Mouse (Mus musculus): Measurements from ENCODE around the gene Msln. TPM values are rescaled to one million over a fixed set of nuclear protein-coding genes. Genes with fewer than 3 reads are reported as not detected.

Msln gene
- 11.1 and 29.7 TPM in 2 replicates for polyA plus RNA-seq (2012; rRNA removed)

DNA sequence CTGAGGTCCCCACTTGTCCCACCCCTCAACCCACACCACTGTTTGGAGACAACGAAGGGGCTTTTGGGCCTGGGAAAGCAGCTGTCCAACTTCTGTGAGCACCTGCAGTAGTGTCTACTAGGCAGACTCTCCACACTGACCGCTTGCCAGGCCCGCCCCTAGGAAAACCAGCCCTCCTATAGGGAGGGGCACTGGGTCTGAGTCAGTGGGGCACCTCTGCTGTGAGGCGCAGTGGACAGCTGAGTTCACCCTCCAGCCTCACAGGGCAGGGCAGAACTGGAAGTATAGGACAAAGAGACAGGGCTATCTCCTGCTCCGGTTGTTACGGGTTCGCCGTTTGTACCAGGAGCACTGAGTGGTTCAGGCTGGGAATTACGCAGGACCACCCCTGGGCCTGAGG is at the start of gene Msln:
TSS of gene Msln (minus strand) at position 138 of the 400 bp plus-strand sequence.
- DNase-seq (ENCODE audit: low spot score): no peak

DNA sequence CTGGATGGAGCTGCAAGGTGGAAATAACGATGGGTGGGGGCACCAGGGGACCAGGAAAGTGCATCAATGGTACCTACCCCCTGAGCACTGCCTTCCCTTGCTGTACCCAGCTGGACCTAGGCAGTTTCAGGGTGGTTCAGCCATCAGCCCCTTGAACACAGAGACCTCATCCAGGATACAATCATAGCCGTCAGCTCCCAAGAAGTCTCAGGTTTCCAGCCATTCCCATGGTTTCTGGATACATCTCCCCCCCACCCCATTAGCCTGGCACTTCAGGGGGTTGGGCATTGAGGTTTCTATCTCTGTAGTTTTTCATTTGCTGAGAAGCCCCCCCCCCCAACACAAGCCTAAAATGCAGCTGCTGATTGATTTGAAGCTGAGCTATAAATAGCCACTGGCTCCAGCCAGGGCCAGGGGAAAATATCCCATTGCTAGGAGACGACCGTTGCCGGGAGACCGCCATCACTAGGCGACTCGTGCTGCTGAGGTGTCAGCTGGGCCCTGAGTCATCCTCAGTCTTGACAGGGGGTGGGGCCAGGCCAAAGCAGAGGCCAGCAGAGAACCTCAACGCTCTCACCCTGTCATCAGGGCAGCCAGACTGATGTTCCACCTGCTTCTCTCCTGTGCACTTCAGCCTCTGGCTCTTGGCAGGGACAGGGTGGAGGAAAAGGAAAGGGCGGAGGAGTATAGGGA is 48.8 kb upstream of the Msln start:
- no peak for DNase-seq (ENCODE audit: low spot score)

DNA sequence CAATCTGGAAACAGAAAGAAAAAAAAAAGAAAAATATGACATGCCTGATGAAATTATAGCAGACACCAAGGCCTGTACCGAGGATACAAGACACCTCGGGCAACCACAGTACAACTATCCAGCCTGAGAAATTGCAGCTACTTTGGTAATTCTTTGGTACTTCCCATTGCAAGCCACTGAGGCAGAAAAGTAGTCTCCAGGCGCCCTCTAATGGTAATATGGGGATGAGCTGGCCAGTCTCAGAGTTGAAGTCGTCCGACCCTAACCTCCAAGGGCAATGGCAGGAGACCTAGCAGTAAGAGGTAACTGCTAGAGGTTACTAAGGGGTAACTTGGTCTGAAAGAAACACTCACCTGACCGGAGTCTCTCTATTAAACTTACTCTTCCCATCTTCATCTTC is 46.9 kb upstream of the Msln start:
- DNase-seq (ENCODE audit: low spot score): no peak

DNA sequence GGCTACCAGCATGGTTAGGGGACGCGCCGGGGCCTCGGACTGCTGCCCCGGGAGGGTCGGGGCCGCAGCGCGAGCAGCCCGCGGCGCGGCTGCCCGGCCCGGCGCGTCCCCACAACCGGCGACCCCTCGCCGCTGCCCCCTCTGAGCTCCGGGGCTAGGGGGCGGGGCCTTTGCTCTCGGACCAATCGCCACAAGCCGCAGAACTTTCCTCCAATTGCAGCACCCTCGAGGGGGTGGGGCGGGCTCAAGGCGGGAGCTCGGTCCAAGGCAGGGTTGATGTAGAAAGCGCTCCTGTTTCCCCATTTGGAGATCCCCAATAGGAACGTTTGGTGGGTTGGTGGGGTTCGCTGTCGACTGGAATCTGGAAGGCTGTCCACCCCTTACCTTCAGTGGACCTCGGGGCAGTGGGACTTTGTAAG is 42.8 kb upstream of the Msln start, which contains the start of gene Metrn:
TSS of gene Metrn (minus strand) at position 186 of the 419 bp plus-strand sequence.
- peak; percentile 67 for DNase-seq (ENCODE audit: low spot score)

DNA sequence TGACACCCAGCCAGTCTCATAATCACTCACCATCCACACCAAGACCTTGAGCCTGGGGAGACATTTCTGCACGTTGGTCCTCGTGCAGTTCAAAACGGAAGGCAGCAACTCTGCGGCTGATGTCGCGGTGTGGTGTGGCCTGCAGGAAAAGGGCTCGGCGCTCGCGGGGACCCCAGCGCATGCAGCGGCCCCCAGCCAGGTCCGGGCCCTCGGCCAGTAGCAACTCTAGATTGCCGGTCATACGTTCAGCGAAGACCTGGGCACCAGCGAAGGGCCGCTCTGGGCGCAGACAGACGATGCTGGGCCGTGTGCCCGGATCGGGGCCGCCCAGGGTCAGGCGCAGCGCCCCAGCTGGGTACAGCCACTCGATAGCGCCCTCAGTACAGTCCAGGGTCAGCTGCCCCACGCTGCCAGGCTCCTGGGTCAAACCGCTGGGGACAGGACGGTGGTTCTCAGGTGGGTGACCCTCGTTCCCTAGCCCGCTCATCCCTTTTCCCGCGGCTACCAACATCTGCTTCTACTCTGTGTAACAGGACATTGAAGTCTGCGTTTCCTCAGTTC is 42.1 kb upstream of the Msln start:
- no peak for DNase-seq (ENCODE audit: low spot score)

DNA sequence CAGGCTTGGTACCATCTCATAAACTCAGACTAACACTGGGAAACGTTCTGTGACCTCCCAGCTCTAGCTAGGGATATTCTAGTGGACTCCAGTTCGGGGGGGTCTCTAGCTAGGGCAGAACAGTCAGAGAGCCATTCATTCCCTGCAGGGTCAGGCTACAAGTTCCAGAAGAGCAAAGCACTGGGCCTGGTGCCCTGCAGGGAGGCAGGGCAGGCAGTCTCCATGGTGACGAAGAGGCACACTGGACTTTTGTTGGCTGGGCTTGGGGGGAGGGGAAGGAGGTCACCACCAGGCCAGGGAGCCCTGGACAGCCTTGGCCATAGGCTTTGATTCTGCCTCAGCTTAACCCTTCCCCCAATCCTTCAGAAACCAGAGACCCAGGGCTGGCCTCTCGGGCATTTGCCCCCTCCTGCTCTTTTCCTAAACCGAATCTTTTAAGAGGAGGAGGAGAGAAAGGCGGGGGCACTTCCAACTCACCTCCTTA is 41.5 kb upstream of the Msln start, which contains the start of gene AC134908.4:
TSS of gene AC134908.4 (minus strand) at position 51 of the 484 bp plus-strand sequence.
- no peak for DNase-seq (ENCODE audit: low spot score)

DNA sequence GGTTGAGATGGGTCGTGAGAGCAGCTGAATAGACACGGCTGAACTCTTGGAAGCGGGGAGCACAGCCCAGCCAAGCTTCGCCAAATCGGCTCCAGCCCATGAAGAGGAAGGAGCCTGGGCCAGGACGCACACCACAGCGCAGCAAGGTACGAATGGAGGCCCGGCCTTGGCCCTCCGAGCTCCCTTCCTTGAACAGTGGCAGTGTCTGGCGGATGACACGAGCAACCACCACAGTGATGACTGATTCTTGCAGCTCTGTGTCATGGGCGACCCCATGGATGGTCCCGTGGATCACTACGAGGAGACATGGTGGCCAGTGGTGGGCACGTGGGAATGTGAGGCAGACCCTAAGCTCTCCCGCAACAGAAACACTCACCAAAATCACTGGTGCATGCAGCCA is 40.8 kb upstream of the Msln start:
- no peak for DNase-seq (ENCODE audit: low spot score)

DNA sequence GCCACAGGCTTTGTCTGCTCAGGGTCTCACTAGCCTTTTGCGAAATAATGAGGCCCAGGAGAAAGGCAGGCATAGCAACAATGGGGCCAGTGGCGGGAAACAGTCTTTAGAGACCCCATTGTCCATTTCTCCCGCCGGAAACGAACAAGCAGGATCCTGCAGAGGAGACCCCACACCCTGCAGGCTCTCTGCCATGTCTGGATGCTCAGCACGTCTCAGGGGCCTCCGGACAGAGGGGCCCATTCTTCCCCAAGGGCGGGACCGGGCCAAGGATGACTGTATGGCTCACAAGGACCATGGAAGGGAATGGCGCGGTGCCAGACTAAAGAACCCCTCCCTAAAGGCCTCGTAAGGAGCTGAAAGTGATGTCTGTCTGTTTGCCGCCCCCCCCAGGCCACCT is 40.0 kb upstream of the Msln start:
- no peak for DNase-seq (ENCODE audit: low spot score)

DNA sequence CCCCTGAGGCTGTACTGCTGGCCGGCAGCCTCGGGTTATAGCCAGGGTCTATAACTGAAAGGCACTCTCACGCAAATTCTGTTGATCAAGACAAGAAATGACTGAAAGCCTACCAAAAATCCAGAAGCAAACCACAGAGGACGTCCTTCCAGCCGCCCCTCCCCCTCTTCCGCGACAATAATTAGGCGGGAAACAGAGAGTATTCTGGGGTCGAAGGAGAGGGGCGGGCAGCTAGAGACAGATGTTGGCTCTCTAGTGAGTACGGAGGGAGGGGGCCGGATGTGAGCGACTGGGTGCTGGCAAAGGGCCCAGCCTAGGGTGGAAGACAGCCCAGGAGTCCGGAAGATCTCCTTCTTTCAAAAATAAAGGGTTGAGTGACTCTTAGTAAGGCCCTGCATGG is 38.4 kb upstream of the Msln start, which contains the start of gene Fam173a:
TSS of gene Fam173a (minus strand) at position 287 of the 400 bp plus-strand sequence.
- DNase-seq (ENCODE audit: low spot score): no peak

DNA sequence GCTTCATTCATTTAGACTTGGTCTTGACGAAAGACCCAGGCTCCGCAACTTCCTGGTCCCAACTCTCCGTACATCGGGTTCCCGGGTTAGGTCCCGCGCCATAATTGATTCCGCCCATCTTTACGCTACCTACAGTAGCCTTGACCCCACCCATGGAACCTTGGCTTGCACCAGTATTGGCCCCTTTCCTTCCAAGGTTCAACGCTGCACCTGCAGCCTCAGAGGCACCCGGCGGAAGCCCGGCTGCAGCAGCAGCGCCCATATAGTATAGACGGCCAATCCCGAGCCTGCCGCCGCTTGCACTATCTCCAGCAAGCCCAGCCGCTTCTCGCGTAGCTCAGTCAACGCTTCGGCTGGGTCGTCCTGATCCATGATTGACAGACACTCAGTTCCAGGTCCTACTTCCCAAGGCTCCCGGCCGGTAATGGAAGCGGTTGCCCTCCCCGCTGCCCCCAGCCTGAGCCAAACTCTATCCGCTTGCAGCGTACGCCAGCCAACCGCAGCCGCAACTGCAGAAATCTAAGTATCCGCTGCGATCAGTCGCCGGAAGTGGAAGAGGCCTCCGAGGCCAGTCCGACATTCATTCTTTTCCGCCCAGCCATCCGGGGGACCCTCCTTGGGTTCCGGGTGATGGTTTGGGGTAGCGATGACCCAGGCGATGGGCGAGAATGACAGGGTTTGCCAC is 37.8 kb upstream of the Msln start:
- peak; percentile 68 for DNase-seq (ENCODE audit: low spot score)

DNA sequence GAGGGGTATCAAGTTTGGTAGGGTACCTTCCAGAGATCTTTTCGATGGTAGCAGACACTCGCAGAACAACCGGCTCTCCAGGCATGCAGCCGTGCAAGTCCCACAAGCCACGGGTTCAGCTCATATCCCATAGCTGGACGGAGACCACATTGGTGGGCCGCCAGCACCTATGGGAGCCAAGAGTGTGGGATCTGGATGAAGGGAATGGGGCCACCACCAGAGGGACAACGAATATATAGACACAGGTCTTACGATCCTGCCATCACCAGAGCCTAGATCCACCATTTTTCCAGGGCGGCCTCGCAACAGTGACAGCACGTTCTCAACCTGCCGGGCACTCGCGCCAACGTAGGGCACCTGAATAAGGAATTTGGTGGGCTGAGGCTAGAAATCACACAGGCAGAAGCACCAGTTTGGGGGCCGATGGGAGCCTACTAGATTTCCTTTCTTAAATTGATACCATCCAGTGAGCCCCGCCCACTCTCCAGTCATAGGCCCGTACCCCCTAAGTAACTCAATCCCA is 37.2 kb upstream of the Msln start:
- no peak for DNase-seq (ENCODE audit: low spot score)

DNA sequence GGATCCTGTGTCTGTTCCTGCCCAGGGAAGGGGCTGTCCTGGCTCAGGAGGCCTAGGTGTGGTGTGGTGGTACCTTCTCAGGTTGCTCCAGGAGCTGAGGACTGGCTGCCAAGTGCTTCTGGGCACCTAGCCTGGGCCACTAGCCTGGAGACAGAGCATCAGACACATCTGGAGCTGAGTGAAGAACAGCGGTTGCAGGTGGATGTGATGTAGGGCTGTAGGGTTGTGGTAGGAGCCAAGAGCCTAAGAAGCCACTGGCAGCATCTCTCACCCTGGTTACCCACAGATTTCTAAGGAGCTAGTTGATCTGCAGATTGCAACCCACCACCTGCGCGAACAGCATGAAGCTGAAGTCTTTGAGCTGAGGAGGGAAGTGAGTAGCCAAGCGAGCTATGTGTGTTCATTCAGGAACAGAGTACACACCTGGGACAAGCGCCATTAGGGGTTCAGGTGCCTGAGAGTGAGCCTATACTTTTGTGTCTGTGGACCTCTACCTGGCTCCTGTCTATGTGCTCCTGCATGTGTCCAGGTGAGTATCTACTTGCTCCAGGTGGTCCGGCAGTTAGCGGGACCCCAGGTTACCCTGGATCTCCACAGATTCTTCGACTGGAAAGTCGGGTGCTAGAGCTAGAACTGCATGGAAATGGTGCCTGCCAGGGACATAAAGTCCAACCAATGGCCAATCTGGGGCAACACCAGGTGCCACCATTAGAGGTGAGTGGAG is 32.8 kb upstream of the Msln start:
- DNase-seq (ENCODE audit: low spot score): no peak

DNA sequence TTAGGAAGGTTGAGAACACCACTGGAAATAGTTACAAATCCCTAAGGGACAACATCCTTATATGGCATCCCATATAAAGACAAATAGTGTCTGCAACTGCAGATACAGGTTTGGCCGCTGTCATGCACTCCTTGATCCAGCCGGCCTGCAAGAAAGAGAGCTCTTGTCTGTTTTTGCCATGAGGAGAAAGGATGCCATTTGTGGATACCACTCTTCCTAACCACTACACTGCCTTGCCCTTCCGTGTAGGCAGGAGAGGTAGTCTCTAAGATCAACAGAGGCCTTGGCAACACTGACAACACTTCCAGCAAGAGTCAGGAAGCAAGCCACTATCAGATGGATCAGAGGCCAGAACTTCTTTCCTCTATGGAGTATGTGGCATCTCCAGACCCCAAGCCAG is 32.1 kb upstream of the Msln start, which contains the start of gene Ccdc78:
TSS of gene Ccdc78 (plus strand) at position 301 of the 400 bp plus-strand sequence.
- DNase-seq (ENCODE audit: low spot score): no peak

DNA sequence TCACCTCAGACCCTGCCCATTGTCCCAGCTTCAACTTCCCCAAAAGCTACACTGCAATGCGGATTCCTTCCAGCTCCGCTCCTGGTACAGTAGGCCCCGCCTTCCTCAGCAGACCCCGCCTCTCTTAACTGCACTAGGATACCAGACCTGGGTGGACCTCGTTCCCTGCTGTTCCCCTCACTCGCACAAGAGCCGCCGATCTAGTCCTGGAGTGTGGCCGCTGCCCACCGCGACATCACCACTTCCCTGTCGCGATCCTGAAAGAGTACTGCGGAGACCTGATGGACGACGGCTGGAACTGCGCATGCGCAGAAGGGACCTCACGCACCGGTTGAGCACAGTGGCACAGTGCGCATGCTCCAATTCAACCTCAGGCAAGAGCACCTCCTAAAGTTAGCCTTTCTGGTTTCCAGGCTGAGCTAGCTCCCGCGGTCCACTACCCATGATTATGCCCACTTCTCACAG is 31.1 kb upstream of the Msln start, which contains the start of gene Haghl:
TSS of gene Haghl (minus strand) at position 393 of the 465 bp plus-strand sequence.
- peak; percentile 93 for DNase-seq (ENCODE audit: low spot score)

DNA sequence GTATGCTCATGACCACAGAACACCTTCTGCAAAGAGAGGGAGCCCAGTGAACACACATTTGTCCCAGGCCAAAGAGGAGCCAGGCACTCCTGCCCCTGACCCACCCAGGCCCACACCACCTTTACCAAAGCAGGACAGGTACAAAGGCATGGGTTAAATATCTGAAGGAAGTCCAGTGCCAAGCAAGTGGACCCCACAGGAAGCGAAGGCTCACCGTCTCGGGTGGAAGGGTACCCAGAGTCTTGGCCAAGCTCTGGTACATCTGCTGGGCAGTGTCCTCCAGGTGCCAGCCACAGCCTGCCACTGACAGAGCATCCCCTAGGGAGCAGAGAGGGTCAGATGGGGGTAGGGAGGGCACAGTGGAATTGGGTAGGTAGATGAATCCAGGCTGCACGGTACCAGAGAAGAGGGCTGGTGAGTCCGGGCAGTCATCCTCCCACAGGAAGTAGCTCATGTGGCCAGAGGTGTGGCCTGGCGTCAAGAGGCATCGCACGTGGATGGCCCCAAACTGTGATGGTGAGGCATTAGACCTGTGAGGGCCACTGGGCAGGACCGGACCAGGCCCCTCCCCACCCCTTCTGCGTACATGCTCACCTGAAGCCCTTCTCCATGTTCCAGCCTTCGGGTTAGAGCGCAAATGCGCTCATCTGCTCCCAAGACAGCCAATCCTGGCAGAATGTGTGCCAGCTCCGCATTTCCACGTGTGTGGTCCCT is 29.8 kb upstream of the Msln start:
- DNase-seq (ENCODE audit: low spot score): no peak

DNA sequence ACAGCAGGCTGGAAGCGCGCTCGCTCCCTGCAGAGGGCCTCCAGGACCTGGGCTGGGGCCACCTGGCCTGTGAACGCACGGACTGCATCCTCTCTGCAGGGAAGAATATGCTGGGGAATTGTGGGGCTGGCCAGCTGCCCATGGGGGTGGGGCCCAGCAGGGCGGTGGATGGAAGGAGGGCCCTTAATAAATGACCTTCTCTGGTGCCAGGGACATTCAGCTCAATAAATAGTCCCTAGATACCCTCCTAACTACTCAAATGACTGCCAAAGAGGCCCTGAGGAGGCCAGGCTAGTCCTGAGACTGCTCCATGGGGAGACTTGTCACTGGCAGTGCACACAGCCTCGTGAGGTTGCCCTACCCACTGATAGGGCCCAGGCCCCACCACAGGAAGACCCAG is 28.9 kb upstream of the Msln start:
- no peak for DNase-seq (ENCODE audit: low spot score)

DNA sequence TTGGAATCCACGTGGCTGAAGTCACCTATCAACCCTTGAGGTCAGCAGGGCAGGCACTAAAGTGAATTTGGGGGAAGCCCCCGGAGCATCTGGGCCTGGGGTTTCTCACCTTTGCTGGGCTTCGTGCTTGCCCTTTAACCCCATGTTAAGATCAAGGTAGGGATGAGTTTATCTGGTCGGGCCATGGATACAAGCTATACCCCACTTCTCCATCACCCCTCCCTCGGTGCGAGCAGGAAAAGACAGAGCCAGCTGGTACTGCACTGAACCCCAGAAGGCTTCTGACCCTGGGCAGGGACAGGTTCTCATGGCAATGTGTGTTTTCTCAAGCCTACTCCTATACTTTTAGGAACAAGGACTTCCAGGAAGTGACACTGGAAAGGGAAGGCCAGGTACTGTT is 27.2 kb upstream of the Msln start:
- DNase-seq (ENCODE audit: low spot score): no peak

DNA sequence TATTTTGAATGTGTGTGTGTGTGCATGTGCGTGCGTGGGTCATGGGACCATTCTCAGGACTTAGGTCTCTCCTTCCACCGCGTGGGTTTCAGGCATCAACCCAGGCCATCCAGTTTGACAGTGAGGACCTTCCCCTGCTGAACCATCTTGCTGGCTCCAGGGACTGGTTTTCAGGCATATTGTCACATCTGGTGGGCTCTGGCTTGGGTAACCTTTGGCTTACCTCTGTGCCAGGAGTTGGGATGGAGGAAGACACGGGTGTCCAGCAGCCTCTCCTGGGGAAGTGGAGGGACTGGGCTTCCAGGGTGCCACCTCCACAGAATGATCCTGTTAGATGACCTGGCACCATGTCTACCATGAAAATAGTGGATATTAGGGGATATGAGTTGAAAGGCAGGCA is 23.8 kb upstream of the Msln start:
- no peak for DNase-seq (ENCODE audit: low spot score)

DNA sequence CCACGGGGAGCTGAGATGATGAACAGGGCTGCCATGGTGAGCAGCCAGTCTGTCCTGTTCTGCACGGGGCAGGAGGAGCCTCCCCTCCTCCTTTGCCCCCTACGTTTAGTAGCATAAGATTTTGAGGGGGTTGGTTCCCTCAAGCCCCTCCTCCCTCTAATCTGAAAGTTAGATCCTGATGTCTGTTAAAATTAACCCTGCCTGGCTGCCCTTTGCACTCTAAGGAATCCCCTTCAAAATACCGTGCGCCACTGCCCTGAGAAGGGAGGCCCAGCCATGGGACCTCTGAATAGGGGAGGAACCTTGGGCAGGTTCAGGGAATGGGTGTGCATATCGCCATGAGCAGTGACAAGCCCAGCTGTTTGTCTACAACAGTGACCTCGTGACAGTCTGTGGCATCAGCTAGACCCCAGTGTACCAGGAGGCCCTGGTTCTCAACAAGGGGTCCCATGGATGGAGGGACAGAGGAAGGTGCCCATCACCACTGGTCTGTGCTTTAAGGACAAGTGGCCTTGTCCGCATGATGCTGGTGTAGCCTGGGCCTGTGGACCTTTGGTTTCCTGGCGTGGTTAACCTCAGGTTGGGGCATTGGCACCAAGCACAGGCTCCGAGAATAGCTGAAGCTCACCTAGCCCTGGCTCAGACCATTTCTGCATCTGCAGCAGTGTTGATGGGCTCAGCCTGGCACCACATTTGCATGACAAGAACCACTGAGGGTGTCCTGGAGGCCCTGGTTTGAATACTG is 21.3 kb upstream of the Msln start:
- no peak for DNase-seq (ENCODE audit: low spot score)

DNA sequence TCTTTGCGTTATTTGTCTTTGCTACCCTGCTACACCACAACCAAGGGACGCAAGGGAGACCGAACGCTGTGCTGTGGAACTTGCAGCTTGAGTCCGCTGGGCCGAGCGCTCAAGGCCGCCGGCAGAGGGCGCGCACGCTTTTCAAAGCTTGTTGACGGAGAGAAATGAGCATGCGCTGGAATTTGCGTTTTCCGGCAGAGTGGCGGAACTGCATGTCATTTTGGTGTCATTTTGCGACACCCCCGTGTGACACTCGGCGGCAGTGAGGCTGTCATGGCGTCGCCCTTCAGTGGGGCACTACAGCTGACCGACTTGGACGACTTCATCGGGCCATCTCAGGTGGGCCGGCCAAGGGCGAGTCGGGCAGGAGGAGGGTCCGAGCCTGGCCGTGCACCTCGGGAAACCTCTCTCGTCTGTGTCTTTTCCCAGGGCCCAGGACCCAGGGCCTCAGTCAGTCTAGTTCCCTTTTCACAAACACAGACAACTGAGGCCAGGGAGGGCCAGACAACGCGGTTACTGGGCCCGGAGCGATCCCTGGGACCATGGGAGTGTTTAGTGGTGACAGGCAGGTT is 19.5 kb upstream of the Msln start, which contains the start of gene Narfl:
TSS of gene Narfl (plus strand) at position 228 of the 572 bp plus-strand sequence.
- DNase-seq (ENCODE audit: low spot score): peak; percentile 96
